Mouse (Mus musculus) liver, postnatal 0 days (tissue): ENCODE measurements at regions not wholly inside any gene's neighbourhood (a gene's known extent, or its start where the extent isn't known, plus 50 kb on each side); places are given as distances from the start of the nearest gene placed in this dataset.

Experiments used
- ATAC-seq: fragments of 200-750 bp; cut with Nextera tagmentation; 2 replicates; pipeline ENCODE4 v1.8.0; 2017; ENCODE audit warnings: mild to moderate bottlenecking, moderate library complexity
- DNase-seq: peaks from one replicate; pipeline ENCODE4 v3.0.0-alpha.2; 2016
- H3K27ac ChIP-seq: fragments of 300-500 bp; sonication (generic); 2 replicates; pipeline ENCODE4 v1.5.1; 2014; ENCODE audit warnings: antibody characterized with exemption, moderate library complexity, mild to moderate bottlenecking, low read depth
- H3K27me3 ChIP-seq: fragments of 300-500 bp; sonication (generic); 2 replicates; pipeline ENCODE4 v1.6.1; 2014; ENCODE audit warnings: low read length, control low read depth, mixed read lengths; ENCODE audit not compliant: insufficient read depth
- H3K36me3 ChIP-seq: fragments of 300-500 bp; sonication (generic); replicated peaks from 2 replicates; pipeline ENCODE4 v1.6.1; 2014; ENCODE audit warnings: mild to moderate bottlenecking, control low read depth, low read length, moderate library complexity, mixed read lengths; ENCODE audit not compliant: insufficient read depth
- H3K4me1 ChIP-seq: fragments of 300-500 bp; sonication (generic); 2 replicates; pipeline ENCODE4 v1.6.1; 2014; ENCODE audit warnings: antibody characterized with exemption, mild to moderate bottlenecking, control low read depth; ENCODE audit not compliant: insufficient read depth
- H3K4me2 ChIP-seq: fragments of 300-500 bp; sonication (generic); 2 replicates; pipeline ENCODE4 v1.6.1; 2014; ENCODE audit warnings: low read depth, mild to moderate bottlenecking, low read length, moderate library complexity, mixed read lengths
- H3K4me3 ChIP-seq: fragments of 300-500 bp; sonication (generic); 2 replicates; pipeline ENCODE4 v1.5.1; 2014; ENCODE audit warnings: low read depth, low read length
- H3K9ac ChIP-seq: fragments of 300-500 bp; sonication (generic); replicated peaks from 2 replicates; pipeline ENCODE4 v1.6.1; 2014; ENCODE audit warnings: mild to moderate bottlenecking, moderate library complexity
- H3K9me3 ChIP-seq: fragments of 300-500 bp; sonication (generic); 2 replicates; pipeline ENCODE4 v1.6.1; 2016; ENCODE audit warnings: mild to moderate bottlenecking, control low read depth, low read length, mixed read lengths
- CTCF ChIP-seq: sonication (generic); IDR thresholded peaks from 2 replicates; pipeline ENCODE4 v1.5.1; 2016; ENCODE audit warnings: antibody characterized with exemption, low read depth
- EP300 ChIP-seq: IDR thresholded peaks from 2 replicates; pipeline ENCODE4 v1.6.1; 2016; ENCODE audit warnings: antibody characterized with exemption, low read depth, mild to moderate bottlenecking
- WGBS: fragments of 180-500 bp; shearing (Covaris S2); extraction: QIAGEN DNeasy Blood & Tissue Kit; methylation state at CpG from one replicate; pipeline ENCODE4 v1.1.7; 2014; ENCODE audit not compliant: insufficient replicate concordance; 5-methylcytosine and 5-hydroxymethylcytosine counted together

GRCm38 (mm10) chr12:13009470-13009869, 67.8 kb upstream of the Mycn start:
- TF ChIP-seq EP300 (no peak), CTCF (peak; percentile 51)
- Histone ChIP-seq H3K27me3 (no peaks in the 10 kb centered on the region), H3K4me3 (no peak overlapping the region), H3K27ac (no peak overlapping the region), H3K9me3 (no peaks in the 10 kb centered on the region), H3K9ac (no peak overlapping the region), H3K4me2 (no peak overlapping the region), H3K4me1 (no peaks in the 10 kb centered on the region), H3K36me3 (no peaks in the 10 kb centered on the region)
- ATAC-seq (no peak), DNase-seq (peak; percentile 53)
- 39% methylated on average over 2 of the region's 2 CpGs for WGBS

GRCm38 (mm10) chr12:13002703-13003102, 61.0 kb upstream of the Mycn start:
- Histone ChIP-seq H3K27me3 (no peaks in the 10 kb centered on the region), H3K27ac (peak overlapping the region; percentile 92), H3K9me3 (no peaks in the 10 kb centered on the region), H3K36me3 (no peaks in the 10 kb centered on the region), H3K4me2 (no peak overlapping the region), H3K4me3 (no peak overlapping the region), H3K9ac (no peak overlapping the region), H3K4me1 (no peaks in the 10 kb centered on the region)
- ATAC-seq (peak; percentile 98), DNase-seq (no peak)
- WGBS = 46% methylated on average over 3 of the region's 3 CpGs
- TF ChIP-seq EP300 = peak; percentile 80
- TF ChIP-seq CTCF = no peak

DNA sequence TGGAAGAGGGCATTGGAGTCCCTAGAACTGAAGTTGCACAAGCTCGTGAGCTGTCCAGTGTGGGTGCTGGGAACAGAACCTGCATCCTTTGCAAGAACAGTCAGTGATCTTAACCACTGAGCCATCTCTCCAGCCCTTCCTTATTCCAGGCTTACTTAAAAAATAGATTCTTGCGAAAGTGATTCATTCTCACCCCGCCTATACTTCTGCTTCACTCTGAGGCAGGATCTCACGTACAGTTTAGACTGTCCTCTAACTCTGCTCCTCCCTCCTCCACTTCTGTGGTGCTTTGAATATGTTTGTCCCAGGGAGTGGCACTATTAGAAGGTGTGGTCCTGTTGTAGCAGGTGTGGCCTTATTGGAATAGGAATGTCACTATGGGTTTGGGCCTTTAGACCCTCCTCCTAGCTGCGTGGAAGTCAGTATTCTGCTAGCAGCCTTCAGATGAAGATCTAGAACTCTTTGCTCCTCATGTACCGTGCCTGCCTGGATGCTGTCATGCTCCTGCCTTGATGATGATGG, 60.4 kb upstream of the Mycn start:
- ATAC-seq (peak; percentile 1; the same call in 1 of the 2 replicates), DNase-seq (no peak)
- H3K27me3 ChIP-seq = no peaks in the 10 kb centered on the region
- peak overlapping the region; percentile 81 for H3K27ac ChIP-seq
- H3K4me2 ChIP-seq = no peak overlapping the region
- H3K4me3 ChIP-seq = no peak overlapping the region
- TF ChIP-seq EP300 = no peak
- no peak for TF ChIP-seq CTCF
- no peaks in the 10 kb centered on the region for H3K9me3 ChIP-seq
- no peaks in the 10 kb centered on the region for H3K36me3 ChIP-seq
- H3K4me1 ChIP-seq = no peaks in the 10 kb centered on the region
- no peak overlapping the region for H3K9ac ChIP-seq
- 66% methylated on average over 6 of the region's 6 CpGs for WGBS

- ATAC-seq (no peak), DNase-seq (no peak)
- Histone ChIP-seq H3K9me3 (no peaks in the 10 kb centered on the region), H3K27ac (no peak overlapping the region), H3K4me2 (no peak overlapping the region), H3K27me3 (no peaks in the 10 kb centered on the region), H3K4me1 (peaks cover 7% of the 10 kb centered on the region), H3K9ac (no peak overlapping the region), H3K36me3 (no peaks in the 10 kb centered on the region), H3K4me3 (no peak overlapping the region)
- no peak for TF ChIP-seq CTCF
- TF ChIP-seq EP300 = no peak
- WGBS = 79% methylated on average over 9 of the region's 9 CpGs
These were observed 54.3 kb upstream of the Mycn start for GRCm38 (mm10) chr12:12995974-12996361.

- ATAC-seq = peak; percentile 70
- Histone ChIP-seq H3K27ac (no peak overlapping the region), H3K4me1 (peaks cover 7% of the 10 kb centered on the region), H3K4me3 (no peak overlapping the region), H3K36me3 (no peaks in the 10 kb centered on the region), H3K9ac (no peak overlapping the region), H3K9me3 (no peaks in the 10 kb centered on the region), H3K27me3 (no peaks in the 10 kb centered on the region), H3K4me2 (no peak overlapping the region)
- peak; percentile 36 for DNase-seq
- TF ChIP-seq EP300 = no peak
- TF ChIP-seq CTCF = no peak
- 51% methylated on average over 21 of the region's 21 CpGs for WGBS
These were observed 53.6 kb upstream of the Mycn start for GRCm38 (mm10) chr12:12995061-12995973.

DNA sequence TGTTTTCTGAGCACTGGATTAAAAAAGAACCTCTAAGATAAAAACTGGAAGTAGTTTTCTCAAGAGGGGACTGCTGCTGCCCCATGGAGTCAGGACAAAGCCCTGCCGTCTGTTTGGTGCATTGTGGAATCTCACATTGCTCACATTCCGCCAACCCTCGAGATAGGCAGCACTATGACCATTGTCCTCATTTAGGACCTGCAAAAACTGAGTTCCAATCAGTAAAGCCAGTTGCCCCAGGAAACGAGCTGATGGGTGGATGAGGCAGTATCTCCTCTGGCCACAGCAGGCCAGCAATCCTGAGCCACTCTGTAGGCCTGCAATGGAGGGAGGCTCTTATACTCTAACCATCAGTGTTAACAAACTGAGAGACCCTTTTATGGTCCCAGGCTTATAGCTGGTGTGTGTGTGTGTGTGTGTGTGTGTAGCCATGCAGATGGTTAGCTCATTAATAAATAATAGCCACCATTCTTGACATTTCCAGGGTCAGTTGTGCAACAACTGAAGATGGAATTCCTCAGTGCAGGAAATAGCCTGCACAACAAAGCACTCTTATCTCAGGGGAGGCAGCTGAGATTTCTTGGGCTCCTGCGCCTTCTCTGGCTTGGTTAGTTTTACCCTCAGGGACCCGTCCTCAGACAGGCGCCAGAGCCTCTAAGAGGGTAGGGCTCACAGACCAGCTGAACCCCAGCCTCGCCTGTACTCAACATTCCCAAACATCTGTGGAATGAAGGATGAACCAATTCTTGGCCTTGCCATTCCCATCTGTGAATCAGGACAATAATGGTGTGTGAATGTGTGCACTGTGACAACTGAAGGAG, 52.4 kb upstream of the Mycn start:
- ATAC-seq = no peak
- no peaks in the 10 kb centered on the region for H3K9me3 ChIP-seq
- no peaks in the 10 kb centered on the region for H3K27me3 ChIP-seq
- H3K9ac ChIP-seq = no peak overlapping the region
- H3K4me3 ChIP-seq = no peak overlapping the region
- TF ChIP-seq EP300 (no peak), CTCF (no peak)
- peaks cover 7% of the 10 kb centered on the region for H3K4me1 ChIP-seq
- 62% methylated on average over 8 of the region's 8 CpGs for WGBS
- no peak for DNase-seq
- no peak overlapping the region for H3K27ac ChIP-seq
- H3K36me3 ChIP-seq = no peaks in the 10 kb centered on the region
- H3K4me2 ChIP-seq = no peak overlapping the region
